Mouse (Mus musculus): ENCODE measurements around the gene Aqp2.
A peak's percentile ranks its signal among the peaks of the same experiment; 100 is the strongest.

Gene Aqp2

DNA sequence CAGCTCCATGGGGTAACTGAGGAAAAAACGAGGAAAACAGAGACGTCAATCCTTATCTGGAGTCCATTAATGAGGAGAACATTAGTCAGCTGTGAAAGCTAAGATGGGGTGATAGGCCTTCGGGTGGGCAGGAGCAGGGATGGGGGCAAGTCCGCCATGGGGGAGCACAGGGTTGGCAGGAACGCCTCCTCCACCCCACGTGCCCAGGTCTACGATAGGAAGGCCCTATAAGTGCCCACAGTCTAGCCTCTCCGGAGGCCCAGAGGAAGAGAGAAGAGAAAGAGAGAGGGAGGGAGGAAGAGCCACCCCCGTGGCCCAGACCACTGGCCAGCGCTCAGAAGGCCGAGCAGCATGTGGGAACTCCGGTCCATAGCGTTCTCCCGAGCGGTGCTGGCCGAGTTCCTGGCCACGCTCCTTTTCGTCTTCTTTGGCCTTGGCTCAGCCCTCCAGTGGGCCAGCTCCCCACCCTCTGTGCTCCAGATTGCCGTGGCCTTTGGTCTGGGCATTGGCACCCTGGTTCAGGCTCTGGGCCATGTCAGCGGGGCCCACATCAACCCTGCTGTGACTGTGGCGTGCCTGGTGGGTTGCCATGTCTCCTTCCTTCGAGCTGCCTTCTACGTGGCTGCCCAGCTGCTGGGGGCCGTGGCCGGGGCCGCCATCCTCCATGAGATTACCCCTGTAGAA is at the start of gene Aqp2:
Gene Aqp2 (plus strand): TSS at position 254 of the 684 bp plus-strand sequence.
- DNase-seq (ENCODE audit: low read depth, low spot score) = no peak

DNA sequence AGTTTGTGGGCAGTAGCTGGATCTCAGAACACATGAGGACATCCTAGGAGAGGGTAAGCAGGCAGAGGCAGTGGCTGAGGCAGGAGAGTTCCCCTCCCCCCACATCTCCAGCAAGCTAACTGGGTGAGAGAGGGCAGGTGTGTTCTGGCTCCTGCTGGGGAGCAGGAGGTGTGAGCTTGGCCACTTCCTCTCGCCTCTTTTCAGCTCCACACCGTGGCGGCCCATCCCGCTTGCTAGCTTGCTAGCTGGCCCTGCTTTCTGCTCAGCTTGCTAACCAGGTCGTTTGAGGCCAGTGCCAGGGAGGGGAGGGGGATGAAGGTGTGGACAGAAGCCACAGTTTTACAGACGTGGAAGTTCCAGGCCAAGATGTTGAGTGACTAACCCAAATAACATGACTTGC is 47.7 kb upstream of the Aqp2 start:
- DNase-seq (ENCODE audit: low read depth, low spot score) = no peak

DNA sequence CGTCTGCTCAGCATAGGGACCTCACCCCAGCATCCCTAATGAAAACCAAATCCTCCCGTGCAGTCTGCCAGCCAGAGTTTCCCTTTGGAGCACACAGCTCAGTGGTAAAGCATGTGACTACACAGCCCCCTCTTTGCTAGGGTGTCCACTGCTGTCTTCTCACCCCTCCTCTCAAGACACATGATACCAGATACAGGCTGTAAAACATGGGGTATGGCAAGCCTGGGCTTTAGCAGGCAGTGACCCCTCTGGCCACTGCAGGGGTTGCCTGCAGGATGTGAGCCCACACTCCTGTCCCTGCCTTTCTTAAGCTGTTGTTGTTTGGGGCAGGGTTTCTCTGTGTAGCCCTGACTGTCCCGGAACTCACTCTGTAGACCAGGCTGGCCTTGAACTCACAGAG is 46.8 kb upstream of the Aqp2 start:
- no peak for DNase-seq (ENCODE audit: low read depth, low spot score)

DNA sequence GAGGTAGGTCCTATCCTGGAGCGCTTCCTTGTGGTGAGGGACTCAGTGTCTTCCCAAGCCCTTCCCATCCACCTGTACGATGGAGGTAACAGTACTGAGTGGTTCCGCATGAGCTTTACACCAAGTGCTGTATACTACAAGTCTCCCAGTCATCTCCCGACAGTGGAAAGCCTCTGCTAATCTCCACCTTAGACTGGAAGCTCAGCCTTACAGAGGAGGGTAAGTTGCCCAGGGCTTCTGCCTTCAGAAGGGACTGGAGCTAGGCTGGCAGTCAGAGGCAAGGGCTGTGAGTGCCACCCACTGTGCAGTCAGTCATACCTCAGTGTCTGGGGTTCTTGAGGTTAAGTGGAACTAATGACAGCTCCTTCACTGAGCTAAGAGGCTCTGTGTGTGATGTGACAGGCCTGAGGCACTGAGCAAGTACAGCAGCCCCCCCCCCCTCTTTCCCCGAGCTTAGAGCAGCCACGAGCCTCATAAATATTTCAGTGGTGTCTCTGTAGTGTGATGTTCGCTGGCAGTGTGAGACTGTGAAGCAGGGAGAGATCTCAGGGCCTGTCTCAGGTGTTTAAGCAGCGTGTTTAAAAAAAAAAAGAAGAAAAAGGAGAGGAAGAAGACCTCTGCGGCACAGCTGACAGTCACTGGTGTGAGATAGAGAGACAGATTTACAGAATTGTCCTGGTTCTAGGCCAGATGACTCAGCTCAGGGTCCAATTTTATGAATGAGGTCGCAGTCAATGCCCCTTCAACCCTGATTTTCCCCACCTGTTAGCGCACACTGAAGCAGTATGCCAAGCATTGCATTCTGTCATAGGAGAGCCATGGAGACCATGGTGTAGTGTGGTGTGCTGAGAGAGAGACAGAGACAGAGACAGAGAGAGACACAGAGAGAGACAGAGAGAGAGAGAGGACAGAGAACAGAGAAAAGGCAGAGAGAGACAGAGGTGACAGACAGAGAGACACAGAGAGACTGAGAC is 41.7 kb upstream of the Aqp2 start:
- no peak for DNase-seq (ENCODE audit: low read depth, low spot score)

DNA sequence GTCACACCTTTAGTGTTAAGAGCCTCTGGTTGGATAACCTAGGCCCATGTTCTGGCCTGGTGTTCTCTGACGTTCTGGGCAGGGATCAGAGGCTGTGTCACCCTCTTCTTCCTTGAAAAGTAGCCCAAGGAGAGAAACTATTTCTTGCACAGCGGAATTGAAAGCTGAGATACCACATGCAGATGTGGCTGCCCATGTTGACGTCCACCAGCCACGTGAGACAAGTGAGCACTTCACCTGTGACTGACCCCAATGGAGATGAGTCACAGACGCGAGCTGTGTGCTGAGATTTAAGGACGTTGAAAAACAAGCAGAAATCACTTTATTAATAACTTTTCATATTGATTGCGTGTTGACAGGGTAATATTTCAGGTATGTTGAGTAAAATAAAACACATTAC is 39.0 kb upstream of the Aqp2 start:
- DNase-seq (ENCODE audit: low read depth, low spot score) = no peak

DNA sequence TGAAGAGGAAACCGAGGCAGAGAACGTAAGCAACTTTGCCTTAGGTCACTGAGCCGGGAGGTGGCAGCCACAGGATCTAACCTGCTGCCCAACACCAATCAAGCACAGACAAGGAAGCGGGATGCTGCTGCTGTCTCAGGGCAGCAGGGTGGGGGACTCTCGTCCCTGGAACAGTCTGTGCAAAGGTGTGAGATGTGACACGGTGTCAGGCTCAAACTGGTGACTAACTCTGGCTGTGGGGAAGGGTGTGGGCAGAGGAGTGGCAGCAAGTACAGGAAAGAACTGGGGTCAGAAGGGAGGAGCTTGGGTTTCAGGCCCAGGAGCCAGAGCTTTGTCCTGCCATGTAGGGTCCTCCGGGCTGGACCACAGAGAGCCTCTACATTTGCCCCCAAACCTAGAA is 34.8 kb upstream of the Aqp2 start:
- DNase-seq (ENCODE audit: low read depth, low spot score) = no peak

DNA sequence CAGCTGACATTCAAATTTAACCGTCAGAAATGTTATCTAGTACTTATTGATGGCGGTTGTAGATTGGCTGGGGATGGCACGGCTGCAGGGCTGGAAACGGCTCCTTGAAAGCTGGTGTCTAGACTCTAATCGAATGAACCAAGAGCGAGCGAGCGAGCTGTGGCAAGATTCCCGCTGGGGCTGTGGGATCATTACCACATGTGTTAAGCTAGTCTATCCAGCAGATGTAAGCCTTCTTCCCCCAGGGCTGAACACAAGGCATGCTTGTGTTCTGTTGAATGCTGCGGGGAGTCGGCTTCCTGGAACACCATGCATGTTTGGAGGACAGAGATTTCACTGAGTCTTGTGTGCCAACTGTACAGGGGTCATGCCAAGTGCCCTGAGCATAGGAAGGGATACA is 32.3 kb upstream of the Aqp2 start:
- peak; percentile 77 for DNase-seq (ENCODE audit: low read depth, low spot score)

DNA sequence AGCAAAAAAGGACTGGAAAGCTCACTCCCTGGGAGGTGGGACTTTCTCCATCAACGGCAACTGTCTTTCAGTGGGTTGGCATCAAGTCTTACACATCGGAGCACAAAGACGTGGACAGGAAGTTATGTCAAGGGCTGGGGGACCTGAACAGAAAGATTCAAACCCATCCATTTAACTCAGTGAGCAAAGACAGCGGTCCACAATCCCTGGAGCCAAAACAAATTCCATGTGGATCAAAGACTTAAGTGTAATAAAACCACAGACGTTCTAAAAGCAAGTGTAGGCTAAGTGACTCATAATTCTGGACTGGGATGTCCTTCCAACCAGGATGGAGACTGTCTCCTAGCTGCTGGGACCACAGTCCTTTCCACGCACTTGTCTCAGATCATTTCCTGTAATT is 31.1 kb upstream of the Aqp2 start:
- no peak for DNase-seq (ENCODE audit: low read depth, low spot score)

DNA sequence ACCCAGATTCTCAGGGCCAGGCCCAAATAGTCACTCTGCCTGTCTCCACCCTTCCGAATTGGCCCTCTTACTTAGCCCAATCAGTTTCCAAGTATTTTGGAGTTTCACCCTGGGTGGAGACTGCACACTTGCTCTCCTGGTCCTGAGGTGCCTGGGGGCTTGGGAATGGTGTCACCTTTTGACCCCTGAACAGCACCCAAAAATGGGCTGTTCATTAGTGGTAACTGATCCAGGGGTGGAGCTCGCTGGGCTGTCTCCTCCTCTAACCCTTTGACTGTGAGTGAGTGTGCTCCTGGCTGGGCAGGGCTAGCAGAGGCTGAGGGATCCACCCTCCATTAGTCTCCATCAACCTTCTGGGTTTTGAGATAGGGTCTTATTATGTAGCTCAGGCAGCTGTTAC is 29.0 kb upstream of the Aqp2 start:
- DNase-seq (ENCODE audit: low read depth, low spot score) = no peak

DNA sequence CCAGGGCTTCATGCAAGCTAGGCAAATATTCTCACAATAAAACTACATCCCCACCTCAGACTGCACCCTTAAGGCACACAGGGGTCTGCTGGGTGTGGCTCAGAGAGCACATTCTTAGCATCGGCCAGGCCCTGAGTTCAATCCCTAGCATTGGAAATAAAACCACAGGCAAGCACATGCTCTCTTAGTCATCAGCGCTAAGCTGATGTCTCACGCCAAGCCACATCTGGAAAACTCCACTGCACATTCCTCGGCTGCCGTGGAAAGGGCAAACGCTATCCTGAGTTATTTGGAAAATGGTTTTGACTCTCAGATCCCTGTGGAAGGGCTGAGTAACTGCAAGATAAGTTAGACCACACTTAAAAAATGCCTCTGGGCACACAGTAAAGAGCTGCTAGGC is 25.1 kb upstream of the Aqp2 start:
- DNase-seq (ENCODE audit: low read depth, low spot score) = peak; percentile 57

DNA sequence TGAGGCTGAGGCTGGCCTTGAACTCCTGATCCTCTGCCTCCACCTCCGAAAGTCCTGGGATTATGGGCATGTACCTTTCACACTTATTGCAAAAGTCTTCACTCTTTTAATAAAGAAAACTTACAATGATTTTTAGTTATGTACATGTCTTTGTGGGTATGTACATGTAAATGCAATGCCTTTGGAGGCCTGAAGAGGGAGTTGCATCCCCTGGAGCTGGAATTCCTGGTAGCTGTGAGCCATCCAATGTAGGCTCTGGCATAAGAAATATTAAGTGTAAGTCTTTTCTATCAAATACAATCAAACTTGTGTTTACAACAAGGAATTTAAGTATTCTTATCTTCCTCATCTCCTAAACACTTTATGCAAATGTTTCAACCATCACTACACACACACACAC is 19.9 kb upstream of the Aqp2 start:
- DNase-seq (ENCODE audit: low read depth, low spot score) = no peak

DNA sequence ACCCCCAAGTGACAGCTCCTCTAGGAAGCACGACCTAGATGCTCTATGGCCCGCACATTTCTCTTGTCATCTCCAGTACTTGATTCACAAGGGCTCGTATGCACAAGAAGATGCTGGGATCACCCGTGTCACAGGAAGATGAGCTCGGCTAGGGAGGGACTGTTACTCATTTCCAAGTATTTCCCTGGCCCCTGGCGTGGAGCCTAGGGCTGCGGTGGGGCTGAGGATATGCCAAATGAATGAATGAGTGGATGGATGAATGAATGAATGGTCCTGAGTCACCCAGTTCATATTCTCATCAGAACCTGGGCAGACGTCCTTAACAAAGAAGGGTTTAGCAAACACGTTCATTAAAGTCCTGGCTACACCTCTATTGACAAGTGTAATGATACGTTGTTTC is 18.6 kb upstream of the Aqp2 start:
- no peak for DNase-seq (ENCODE audit: low read depth, low spot score)

DNA sequence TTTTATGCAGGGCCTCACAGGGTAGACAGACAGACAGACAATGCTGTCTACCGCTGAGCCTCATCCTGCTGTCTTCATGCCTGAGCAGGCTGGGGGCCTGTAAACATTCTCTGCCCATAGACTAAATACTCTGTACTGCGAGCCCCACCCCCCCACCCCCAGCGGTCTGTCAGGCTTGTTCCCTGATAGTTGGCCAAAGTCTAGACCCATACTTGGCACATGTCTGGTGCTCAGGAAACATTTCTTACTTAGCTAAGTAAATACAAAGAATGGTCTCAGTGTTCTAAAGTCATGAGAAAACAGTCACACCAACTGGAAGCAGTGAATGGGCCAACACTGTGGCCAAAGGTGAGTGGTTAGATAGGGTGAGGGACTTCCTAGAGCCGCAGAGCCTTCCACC is 11.5 kb upstream of the Aqp2 start:
- DNase-seq (ENCODE audit: low read depth, low spot score) = no peak

DNA sequence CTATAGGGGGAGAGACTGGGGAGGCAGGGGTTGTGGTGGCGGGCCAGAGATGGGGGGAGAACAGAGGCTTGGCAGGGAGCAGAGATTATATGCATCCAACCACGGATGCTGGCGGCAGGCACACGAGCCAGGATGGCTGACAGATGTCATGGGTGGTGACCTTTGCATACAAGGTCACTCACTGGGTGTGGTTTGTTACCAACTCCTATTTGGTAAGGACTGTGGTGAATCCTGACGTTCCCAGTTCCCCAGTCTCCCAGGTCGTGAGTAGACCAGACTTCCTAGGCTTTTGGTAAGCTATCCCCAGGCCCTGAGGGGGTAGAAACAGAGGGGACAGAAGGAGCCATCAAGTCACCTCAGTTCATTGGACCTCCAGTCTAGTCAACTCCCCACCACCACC is 10.2 kb upstream of the Aqp2 start:
- DNase-seq (ENCODE audit: low read depth, low spot score) = no peak

DNA sequence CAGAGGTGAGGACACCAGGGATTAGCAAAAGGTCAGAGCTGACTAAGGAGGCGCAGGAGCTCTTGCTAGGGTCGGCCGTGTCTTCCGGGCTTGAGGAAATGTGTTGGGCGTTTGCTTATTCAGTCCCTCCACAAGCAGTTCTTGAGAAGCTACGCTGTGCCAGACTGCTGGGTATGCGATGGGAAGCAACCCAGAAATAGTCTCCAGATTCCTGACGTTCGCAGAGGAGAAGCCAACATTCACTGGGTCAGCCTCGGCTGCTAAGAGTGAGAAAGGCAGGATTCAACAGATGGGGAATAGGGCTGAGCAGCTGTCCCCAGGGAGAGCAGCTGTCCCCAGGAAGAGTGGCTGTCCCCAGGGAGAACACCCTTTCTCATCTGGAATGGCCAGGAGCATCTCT is 9.7 kb upstream of the Aqp2 start:
- no peak for DNase-seq (ENCODE audit: low read depth, low spot score)

DNA sequence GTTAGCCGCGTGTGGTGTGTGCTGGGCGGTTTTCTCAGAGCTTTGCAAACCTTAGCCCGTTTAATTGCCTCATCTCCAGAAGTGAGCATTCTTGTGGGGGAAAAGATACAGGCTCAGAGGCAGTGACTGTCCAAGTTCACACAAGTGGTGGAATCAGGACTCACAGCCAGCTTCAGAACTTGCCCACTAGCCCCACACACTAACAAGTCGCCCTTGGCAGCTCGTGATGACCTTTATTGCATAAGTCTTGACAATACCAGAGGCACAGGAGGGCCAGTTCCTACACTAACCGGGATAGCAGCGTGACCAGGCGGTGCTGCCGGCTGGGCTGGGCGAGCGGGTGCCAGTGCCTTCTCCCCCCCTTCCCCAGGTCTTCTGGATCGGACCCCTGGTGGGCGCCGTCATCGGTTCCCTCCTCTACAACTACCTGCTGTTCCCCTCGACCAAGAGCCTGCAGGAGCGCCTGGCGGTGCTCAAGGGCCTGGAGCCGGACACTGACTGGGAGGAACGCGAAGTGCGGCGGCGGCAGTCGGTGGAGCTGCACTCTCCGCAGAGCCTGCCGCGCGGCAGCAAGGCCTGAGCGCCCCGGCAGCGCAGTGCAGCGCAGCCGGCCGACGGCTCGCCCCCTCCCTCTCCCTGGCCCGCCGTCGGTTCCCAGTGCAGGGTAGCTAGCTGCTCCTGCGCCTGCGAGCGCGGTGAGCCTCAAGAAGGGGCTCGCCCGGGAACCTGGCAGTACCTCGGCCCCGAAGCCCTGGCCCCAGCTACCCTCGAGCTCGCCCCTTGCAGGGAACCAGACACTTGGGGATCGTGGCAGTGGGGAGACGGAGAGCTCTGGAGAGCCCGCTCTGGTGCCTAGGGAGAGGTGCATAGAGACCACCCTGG is 4.8 kb downstream of the Aqp2 start:
- DNase-seq (ENCODE audit: low read depth, low spot score) = peak; percentile 32

DNA sequence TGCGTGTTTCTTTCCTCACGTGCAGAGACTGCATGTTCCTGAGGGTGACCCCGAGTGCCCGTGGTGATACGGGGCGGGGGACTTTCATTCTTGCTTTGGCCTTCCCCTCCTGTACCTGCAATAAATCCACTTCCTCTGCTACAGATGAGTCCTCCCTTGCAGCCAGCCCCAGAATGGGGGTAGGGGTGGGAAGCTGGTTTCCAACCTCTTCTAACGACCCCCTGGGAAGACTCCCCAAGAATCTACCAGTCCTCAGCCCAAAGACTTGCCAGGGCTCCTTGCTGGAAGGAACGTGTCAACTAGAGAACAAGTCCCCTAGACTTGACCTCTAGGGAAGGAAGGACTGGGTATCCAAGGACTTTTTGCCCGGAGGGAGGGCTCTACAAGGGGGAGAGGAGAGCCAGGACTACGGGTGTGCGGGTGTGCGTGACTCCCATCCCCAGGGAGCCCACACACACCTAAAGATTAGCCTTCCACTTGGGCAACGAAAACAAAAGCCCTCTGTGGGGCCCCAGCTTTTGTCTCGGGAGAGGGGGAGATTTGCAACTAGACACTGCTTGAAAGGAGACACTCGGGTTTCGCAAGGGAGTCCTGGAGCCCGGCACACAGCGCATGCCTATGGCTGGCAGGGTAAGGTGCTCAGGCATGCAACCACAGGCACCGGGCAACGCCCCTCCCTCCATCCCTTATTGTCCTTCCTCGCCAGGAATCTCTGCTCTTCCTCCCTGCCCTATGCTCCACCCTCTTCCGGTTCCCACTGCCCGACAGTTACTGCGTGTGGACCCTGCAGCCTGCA is 5.8 kb downstream of the Aqp2 start:
- no peak for DNase-seq (ENCODE audit: low read depth, low spot score)

DNA sequence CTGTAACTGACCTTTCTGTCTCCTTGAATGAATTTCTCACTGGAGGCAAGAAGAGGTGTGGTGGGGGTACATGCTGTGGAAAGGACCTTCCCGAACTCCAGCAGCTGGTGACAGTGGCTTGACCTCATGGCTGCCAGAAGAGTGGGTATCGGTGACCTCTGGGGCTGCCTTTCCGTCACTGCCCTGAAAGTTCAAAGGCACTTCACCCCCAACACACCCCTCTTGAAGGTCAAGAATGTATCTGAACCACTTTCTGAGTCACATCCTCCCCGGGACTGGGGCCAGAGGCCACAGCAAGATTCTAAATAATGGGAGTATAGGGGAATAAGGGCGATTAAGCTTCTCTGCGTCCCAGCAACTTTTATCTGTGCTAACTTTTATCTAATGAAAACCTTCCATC is 6.9 kb downstream of the Aqp2 start:
- DNase-seq (ENCODE audit: low read depth, low spot score) = no peak

DNA sequence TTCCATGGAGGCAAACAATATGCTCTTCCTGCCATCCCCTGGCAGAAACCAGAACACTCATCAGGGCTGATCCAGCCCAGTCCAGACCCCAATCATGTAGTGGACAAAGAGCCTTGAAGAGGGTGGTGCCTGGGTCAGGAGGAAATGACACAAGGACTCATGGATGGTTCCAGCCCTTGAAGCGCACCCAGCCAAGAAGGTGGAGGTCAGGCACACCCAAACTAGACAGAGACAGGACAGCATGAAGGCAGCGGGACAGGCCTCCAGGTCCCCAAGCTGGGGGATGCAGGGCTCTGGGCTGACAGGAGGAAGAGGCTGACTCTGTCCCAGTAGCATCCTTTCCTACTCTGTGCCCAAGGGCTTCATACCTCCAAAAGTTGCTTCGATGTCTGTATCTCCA is 7.7 kb downstream of the Aqp2 start:
- no peak for DNase-seq (ENCODE audit: low read depth, low spot score)

DNA sequence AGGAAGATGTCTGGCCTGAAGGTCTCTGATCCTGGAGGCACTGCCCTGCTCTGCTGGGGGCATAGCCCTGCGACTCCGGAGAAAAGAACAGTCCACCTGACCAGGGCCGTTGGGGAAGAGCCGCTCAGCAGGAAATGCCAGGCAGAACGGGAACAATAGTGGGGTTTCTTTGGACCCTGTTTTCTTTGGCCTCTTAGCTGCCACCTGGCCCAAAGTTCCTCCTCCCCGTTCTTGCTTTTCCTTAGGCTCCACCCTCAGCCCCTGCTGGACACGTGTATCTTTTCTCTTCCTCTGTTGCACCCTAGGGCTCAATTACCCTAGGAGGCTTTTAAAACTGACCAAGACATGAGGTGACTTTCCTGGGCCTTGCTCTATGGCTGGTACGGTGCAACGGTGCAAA is 10.4 kb downstream of the Aqp2 start:
- no peak for DNase-seq (ENCODE audit: low read depth, low spot score)

DNA sequence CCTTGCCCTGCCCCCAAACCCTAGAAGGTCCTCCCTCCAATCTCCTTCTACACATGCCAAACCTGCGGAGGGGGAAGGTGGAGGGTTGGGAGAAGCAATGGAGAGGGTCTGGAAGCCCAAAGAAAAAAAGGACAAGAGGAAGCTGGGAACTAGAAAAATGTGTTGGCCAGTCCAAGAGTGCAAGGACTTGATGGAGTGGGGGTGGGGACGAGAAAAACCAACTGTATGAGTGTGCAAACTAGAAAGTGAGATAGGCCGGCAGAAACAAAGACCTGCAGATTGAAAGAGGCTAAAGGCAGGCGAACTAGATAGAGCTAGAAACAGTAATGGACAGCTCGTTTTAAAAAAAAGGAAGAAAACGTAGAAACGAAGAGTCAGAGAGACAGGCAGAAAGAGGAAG is 10.8 kb downstream of the Aqp2 start:
- DNase-seq (ENCODE audit: low read depth, low spot score) = no peak
